Mouse (Mus musculus): ENCODE data around the gene Ptpa.
"Not testable (repeated sequence)": the region's sequence is repeated elsewhere in the genome, so short reads cannot be mapped to it uniquely, and the experiment has no call there.

The Ptpa gene

GRCm38 (mm10) chr2:30402351-30402826 lies 13.4 kb upstream of the Ptpa start:
- no peak for DNase-seq (ENCODE audit: low spot score)

DNA sequence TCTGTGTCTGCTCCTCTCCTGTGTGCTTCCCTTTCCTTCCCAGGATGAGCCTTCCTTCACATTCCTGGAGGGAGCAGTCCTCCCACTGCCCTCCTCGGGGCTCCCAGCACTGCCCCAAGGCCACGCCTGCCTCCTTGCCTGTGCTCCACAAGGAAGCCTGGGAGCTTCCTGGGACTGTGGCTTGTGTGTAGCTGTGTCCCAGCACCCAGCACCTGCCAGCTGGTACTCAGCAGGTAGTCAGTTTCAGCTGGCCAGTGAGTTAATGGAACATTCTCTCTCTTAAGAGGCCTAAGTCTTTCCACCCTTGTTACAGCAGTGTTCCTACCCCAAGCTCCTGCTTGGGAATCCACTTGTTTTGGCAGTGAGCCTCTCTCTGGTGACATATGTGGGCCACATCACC lies 13.0 kb upstream of the Ptpa start:
- no peak for DNase-seq (ENCODE audit: low spot score)

DNA sequence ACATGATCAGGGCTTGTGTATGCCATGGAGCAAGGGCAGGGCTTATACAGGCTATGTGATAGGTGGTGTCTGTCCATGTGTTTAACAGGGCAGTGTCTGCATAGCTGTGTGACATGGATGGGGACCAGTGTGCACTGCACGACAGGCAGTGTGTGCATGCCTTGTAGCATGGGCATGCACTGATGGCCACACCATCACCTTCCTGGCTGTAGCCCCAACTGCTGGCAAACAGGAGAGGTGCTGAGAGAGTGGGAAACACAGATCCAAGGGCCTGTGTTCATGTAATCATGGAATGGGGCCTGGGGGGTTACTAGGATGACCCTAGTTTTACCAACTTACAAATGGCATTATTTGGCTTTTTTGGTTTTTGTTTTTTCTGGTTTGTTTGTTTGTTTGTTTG lies 12.0 kb upstream of the Ptpa start:
- DNase-seq (ENCODE audit: low spot score): no peak

- DNase-seq (ENCODE audit: low spot score): no peak
These were observed 8.6 kb upstream of the Ptpa start for GRCm38 (mm10) chr2:30407221-30407620.

DNA sequence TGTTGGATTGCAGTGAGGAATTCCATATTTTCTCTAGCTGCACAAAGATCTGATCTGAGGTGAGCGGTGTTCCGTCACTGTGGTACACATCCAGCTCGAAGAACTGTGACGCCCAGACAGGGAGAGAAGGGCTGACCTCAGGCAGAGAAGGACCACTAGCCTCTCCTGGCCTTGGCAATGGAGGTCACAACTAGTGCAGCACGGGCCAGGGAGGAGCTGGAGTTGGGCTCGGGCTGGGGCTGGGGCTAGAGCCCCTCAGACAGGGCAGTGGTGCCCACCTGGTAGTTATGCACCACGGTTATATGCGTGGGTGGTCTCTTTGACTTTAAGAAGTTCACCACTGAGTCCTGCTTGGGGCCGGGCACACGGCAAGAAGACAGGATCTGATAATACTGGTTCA lies 8.1 kb upstream of the Ptpa start:
- DNase-seq (ENCODE audit: low spot score): no peak

DNA sequence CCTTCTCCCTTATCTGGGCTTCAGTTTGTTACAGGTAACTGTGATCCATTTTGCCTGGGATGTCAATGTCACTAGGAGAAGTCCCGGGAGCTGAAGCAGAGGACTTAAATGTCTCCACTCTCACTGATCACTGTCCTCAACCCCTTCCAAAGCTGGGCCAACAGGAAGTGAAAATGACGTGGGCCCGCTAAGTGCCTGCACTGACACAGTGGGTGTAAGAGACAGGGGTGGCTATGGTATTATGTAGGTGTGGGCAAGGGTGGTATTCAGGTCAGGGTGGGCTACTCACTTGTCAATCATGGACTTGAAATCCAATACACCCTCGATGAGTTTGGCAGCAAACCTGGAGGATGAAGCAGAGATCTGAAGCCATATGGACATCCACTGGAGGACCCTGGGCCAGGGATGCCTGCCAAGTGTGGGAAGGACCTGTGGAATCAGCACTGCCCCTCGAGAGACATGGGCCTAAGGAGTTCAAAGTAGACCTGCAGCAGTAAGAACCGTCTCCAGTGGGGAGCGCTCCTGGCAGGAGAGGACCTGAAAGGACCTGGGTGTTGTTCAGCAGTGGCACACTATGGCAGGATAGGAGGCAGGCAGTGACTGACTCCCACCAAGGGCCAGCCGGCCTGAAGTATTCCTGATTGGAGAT lies 7.3 kb upstream of the Ptpa start:
- no peak for DNase-seq (ENCODE audit: low spot score)

DNA sequence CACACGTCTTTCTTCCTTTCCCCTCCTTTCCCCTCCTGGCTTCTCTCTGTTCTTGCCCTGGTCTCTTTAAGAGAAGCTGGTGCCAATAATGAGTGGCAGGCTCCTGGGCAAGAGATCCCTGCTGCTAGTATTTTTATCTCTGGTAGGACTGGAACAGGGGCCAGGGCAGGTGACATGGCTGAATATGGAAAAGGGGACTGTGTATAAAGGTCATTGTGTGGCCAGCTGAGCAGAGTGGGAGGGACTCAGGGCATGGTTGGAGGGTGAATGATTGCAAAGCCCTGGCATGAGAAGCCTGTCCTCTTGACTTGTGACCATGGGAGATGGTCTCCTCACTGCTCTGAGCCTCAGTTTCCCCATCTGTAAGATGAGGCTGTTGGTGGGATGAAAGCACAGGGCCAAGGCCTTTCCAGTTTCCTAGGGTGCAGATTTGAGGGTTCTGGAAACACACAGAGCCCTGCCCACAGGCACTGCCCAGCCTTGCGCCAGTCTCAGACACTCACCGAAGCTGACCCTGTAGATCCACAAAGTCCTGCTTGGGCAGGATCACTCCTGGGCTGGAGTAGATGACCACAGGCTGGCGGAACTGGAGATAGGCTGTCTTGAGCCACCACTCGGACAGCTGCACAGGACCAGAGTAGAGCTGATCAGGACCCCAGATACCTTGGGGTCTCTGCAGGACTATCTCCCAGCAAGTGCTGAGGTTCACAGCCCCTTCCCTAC lies 6.2 kb upstream of the Ptpa start:
- no peak for DNase-seq (ENCODE audit: low spot score)

DNA sequence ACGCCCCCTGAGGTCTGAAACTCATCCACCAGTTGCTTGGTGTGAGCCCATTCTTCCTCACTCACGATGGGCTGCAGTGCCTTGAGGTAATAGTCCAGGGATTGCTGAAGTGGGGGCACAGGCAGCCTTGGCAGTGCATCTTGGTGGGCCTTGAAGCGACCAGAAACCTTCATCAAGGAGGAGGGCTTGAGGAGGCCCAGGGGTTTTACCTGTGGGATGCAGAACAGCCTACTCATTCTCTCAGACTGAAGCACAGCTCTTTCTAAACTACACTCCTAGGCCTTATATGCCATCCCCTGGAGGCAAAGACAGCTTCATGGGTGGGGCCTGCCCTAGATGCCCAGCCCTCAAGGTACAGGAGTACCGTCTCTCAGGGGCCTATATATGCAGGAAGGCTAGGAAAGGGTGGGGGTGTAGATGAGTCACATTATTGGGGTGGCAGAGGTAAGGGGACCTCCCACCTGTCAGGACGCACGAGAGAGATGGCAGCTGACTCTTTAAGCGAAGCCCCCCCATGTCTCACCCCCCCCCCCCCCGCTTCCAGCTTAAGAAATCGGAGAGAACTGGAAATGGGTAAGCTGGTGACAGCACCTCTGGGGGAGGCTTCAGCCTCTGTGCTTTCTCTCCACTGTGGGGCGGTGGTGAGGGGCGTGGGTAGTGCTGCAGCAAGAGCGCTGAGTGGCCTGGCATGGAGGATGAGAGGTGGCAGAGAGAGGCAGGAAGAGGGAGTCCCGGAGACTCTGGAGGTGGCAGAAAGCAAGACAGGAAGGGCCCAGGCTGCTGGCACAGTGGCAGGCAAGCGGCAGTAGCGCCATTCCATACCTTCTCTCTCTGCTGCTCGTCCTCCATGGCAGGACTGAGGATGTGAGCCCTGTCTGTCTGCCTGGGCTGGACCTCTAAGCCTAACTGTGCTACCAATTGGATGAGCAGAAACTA lies 2.5 kb upstream of the Ptpa start:
- no peak for DNase-seq (ENCODE audit: low spot score)

DNA sequence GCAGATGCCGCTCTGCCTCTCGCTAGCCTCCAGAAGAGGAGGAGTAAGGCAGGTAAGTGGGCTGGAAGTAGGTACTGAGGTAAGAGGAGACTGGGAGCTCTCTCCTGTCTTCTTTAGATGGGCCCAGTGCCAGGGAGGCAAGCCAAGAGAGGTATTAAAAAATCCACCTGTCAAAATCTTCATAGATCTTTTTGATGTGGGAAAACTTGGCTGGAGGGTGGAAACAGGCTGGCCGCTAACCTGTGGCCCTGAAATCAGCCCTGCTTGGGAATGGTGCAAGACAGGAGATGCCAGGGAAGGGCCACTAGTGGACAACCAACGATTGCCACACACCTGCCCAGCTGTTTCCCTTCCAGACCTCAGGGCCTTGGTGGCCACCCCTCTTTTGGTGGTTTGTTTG lies 1.7 kb upstream of the Ptpa start:
- no peak for DNase-seq (ENCODE audit: low spot score)

DNA sequence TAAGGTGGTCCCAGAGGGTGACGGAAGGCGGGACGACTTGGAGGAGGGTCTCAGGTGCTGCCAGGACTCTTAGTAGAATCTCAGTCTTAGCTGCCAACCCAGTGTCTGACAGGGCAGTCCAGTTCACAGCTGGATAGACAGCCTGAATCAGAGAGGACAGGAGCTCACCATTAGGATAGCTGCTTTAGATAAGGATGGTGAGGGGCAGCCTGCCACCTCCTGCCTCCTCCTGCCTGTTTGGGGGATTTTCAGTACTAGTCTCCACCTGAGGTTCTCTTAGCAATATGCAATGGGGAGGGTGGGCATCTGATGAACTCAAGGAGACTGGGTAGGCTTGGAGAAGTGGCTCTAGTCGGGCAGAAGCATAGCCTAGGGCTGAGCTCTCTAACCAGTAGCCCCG lies 1.2 kb upstream of the Ptpa start:
- DNase-seq (ENCODE audit: low spot score): no peak

GRCm38 (mm10) chr2:30415157-30415935 lies 493 bp upstream of the Ptpa start, which contains the start of gene Crat:
Gene Crat, minus strand, starts transcription at chr2:30415813.
- peak; percentile 94 for DNase-seq (ENCODE audit: low spot score)

DNA sequence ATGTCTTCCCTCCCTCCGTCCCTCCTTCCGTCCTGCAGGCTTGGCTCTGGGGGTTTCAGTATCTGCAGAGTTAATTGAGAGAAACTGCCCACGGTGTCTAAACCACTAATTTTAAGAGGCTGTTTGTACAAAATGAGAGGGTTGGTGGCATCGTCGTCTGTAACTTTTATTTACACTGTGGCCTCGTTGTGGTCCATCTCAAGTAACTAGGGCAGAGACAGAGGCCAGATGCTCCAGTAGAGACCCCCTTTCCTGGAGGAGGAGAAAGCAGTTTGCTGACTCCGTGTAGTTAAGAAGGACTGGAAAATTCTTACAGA lies 768 bp downstream of the Ptpa start:
- no peak for DNase-seq (ENCODE audit: low spot score)

DNA sequence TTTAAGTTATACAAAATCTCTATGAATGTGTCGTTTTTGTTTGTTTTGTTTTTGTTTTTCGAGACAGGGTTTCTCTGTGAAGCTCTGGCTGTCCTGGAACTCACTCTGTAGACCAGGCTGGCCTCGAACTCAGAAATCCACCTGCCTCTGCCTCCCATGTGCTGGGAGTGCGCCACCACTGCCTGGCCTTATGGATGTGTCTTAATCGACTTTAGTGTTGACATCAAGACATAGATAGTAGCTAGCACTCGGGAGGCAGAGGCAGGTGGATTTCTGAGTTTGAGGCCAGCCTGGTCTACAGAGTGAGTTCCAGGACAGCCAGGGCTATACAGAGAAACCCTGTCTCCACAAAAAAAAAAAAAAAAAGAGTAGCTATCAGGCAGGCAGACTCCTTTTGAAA lies 1.3 kb downstream of the Ptpa start:
- DNase-seq (ENCODE audit: low spot score): not testable (repeated sequence)

GRCm38 (mm10) chr2:30417595-30418165 lies 1.8 kb downstream of the Ptpa start:
- no peak for DNase-seq (ENCODE audit: low spot score)

DNA sequence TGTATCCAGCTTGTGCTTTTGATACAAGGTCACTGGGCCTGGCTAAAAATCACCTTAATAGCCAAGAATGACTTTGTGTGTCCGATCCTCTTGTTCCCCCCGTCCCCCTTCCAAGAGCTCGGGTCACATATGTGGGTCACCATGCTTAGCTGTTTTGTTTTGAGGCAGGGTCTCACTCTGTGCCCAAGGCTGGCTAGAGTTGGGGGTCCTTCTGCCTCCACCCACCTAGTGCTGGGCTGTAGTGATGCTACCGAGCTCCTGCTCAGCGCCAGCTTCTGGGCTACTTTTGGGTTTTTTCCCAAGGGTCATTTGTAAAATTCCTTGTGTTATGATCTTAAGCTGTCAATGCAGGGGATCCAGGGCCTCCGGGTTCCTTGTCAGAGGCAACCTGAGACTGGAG lies 2.4 kb downstream of the Ptpa start:
- no peak for DNase-seq (ENCODE audit: low spot score)

GRCm38 (mm10) chr2:30419112-30419511 lies 3.3 kb downstream of the Ptpa start:
- DNase-seq (ENCODE audit: low spot score): no peak

- DNase-seq (ENCODE audit: low spot score): no peak
These were observed 5.6 kb downstream of the Ptpa start for GRCm38 (mm10) chr2:30421432-30421831.

- DNase-seq (ENCODE audit: low spot score): no peak
These were observed 13.3 kb downstream of the Ptpa start for GRCm38 (mm10) chr2:30429156-30429555.

DNA sequence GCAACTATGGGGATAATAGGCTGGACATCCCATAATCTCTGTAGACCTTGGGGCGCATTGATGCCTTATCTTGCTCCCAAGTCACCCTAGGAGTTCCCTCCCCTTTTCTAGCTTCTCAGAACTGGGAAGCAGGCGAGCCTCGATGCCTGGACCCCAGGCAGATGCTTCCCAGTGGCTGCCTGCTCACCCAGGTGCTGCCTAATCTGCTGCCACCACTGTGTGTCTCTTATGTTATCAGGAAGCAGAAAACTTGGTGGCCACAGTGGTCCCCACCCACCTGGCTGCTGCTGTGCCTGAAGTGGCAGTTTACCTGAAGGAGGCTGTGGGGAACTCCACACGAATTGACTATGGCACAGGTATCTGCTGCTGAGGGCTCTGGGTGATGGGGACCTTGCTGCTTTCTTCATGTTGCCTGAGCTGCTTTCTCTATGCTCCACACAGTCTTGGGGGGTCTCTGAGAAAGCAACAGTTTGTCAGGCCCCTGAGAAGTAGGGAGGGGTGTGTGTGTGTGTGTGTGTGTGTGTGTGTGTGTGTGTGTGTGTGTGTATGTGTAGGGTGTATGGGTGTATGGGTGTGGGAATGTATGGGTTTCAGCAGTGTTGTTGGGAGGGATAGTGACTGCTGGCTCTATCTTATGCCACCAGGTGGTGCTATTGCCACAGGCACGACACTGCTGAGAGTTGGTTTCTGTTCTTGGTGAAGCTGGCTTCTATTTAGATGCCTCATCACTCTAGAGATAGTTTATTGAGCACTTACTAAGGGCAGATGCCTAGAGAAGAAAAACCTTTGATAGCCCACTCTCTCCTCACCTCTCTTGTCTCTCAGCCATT lies 19.7 kb downstream of the Ptpa start:
- DNase-seq (ENCODE audit: low spot score): peak; percentile 71

GRCm38 (mm10) chr2:30436156-30436545 lies 20.3 kb downstream of the Ptpa start:
- DNase-seq (ENCODE audit: low spot score): peak; percentile 71

GRCm38 (mm10) chr2:30436809-30437208 lies 21.0 kb downstream of the Ptpa start:
- no peak for DNase-seq (ENCODE audit: low spot score)
